Mouse (Mus musculus): ENCODE data around the gene Ripor2.
"Not testable (repeated sequence)": the region's sequence is repeated elsewhere in the genome, so short reads cannot be mapped to it uniquely, and the experiment has no call there.

The Ripor2 gene

GRCm38 (mm10) chr13:24761403-24762227 is 179.6 kb downstream of the Ripor2 start, which contains the start of gene Gmnn:
Gene Gmnn (minus strand): TSS chr13:24761923.
- DNase-seq (ENCODE audit: low spot score in 2 of 2) = peak; percentile 78 to 82

GRCm38 (mm10) chr13:24762254-24762653 is 180.3 kb downstream of the Ripor2 start:
- DNase-seq (ENCODE audit: low spot score in 2 of 2) = no peak

GRCm38 (mm10) chr13:24767809-24768208 is 185.8 kb downstream of the Ripor2 start:
- not testable (repeated sequence) for DNase-seq (ENCODE audit: low spot score in 2 of 2)

GRCm38 (mm10) chr13:24771482-24771881 is 189.5 kb downstream of the Ripor2 start:
- not testable (repeated sequence) for DNase-seq (ENCODE audit: low spot score in 2 of 2)

DNA sequence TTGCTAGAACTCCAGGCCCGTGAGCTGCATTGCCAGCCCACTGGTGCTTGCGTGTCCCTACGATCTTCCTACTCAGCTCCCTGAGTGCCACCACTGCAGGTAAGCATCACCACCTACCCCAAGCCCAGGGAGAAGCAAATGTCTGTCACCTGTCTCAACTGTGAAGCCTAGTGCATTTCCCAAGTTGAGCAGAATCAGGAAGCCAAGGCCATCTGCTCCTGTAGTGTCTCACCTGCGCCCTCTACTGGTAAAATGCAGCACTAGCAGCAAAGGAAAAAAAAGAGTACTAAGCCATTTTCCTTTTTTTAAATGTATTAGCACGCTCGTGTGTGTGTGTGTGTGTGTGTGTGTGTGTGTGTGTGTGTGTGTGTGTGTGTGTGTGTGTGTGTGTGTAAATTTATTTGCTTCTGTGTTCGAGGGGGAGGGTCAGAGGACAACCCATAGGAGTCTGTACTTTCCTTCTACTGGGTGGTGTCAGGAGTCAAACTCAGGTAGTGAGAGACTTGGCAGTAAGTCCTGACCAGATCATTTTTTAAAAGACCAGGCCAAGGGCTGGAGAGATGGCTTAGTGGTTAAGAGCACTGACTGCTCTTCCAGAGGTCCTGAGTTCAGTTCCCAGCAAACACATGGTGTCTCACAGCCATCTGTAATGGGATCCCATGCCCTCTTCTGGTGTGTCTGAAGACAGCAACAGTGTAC is 194.3 kb downstream of the Ripor2 start:
- peak; percentile 59 to 62 for DNase-seq (ENCODE audit: low spot score in 2 of 2)

GRCm38 (mm10) chr13:24778026-24778425 is 196.0 kb downstream of the Ripor2 start:
- no peak for DNase-seq (ENCODE audit: low spot score in 2 of 2)

- no peak for DNase-seq (ENCODE audit: low spot score in 2 of 2)
Observed at GRCm38 (mm10) chr13:24778706-24779380, 196.9 kb downstream of the Ripor2 start.

GRCm38 (mm10) chr13:24781916-24782315 is 199.9 kb downstream of the Ripor2 start:
- DNase-seq (ENCODE audit: low spot score in 2 of 2) = no peak
